Mouse (Mus musculus) limb, embryonic 14.5 days (tissue): ENCODE measurements around the gene Ppm1h. TPM values are rescaled to one million over a fixed set of nuclear protein-coding genes. Genes with fewer than 3 reads are reported as not detected.

Source experiments
- ATAC-seq: fragments of 200-750 bp; cut with Nextera tagmentation; 2 replicates; pipeline ENCODE4 v1.8.0; 2017; ENCODE audit warnings: low read depth, moderate number of reproducible peaks, moderate TSS enrichment; ENCODE audit not compliant: low FRiP score
- DNase-seq: peaks from one replicate; pipeline ENCODE4 v3.0.0-alpha.2; 2015; ENCODE audit warnings: low spot score
- H3K27ac ChIP-seq: fragments of 300-500 bp; sonication (generic); replicated peaks from 2 replicates; pipeline ENCODE4 v1.5.1; 2014; ENCODE audit warnings: low read depth, mild to moderate bottlenecking, low read length, moderate library complexity, mixed read lengths
- H3K27me3 ChIP-seq: fragments of 300-500 bp; sonication (generic); 2 replicates; pipeline ENCODE4 v1.6.1; 2014; ENCODE audit warnings: low read length, mixed read lengths; ENCODE audit not compliant: control insufficient read depth, insufficient read depth
- H3K36me3 ChIP-seq: fragments of 300-500 bp; sonication (generic); 2 replicates; pipeline ENCODE4 v1.6.1; 2014; ENCODE audit warnings: mild to moderate bottlenecking, low read length, moderate library complexity, mixed read lengths; ENCODE audit not compliant: control insufficient read depth, insufficient read depth
- H3K4me1 ChIP-seq: fragments of 300-500 bp; sonication (generic); 2 replicates; pipeline ENCODE4 v1.6.1; 2014; ENCODE audit warnings: antibody characterized with exemption, low read length, mixed read lengths; ENCODE audit not compliant: control insufficient read depth, insufficient read depth
- H3K4me2 ChIP-seq: fragments of 300-500 bp; sonication (generic); replicated peaks from 2 replicates; pipeline ENCODE4 v1.6.1; 2014; ENCODE audit warnings: low read depth, mild to moderate bottlenecking, low read length, moderate library complexity; ENCODE audit not compliant: severe bottlenecking
- H3K4me3 ChIP-seq: fragments of 300-500 bp; sonication (generic); replicated peaks from 2 replicates; pipeline ENCODE4 v1.5.1; 2014; ENCODE audit warnings: low read length
- H3K9ac ChIP-seq: fragments of 300-500 bp; sonication (generic); 2 replicates; pipeline ENCODE4 v1.6.1; 2014; ENCODE audit warnings: mild to moderate bottlenecking, low read depth, low read length, moderate library complexity; ENCODE audit not compliant: severe bottlenecking
- H3K9me3 ChIP-seq: fragments of 300-500 bp; sonication (generic); 2 replicates; pipeline ENCODE4 v1.6.1; 2016; ENCODE audit warnings: low read length; ENCODE audit not compliant: control insufficient read depth
- POLR2A ChIP-seq: fragments of 200-500 bp; IDR thresholded peaks from 2 replicates; pipeline ENCODE4 v1.8.0; 2012; ENCODE audit warnings: inconsistent platforms, mild to moderate bottlenecking, moderate library complexity, borderline replicate concordance; ENCODE audit not compliant: insufficient read depth, insufficient read length; ENCODE audit errors: extremely low read depth
- WGBS: fragments of 180-500 bp; shearing (Covaris S2); extraction: QIAGEN DNeasy Blood & Tissue Kit; methylation state at CpG from one replicate; pipeline ENCODE4 v1.1.7; 2014; 5-methylcytosine and 5-hydroxymethylcytosine counted together
- polyA plus RNA-seq, 2 experiments: library from polyadenylated mRNA; depleted of rRNA in 1 of 2; stranded (reverse) in 1 of 2; unstranded in 1 of 2; fragments of >200 nt; fragmentation: Nextera tagmentation in 1 of 2; extraction: Ambion mirVana in 1 of 2; gene quantifications; 2 replicates each; pipeline versions ENCODE4 v1.2.1 to v1.2.3; 2012 to 2014

Gene Ppm1h
- polyA plus RNA-seq, 2 experiments = 2.2 to 3.4 TPM

DNA sequence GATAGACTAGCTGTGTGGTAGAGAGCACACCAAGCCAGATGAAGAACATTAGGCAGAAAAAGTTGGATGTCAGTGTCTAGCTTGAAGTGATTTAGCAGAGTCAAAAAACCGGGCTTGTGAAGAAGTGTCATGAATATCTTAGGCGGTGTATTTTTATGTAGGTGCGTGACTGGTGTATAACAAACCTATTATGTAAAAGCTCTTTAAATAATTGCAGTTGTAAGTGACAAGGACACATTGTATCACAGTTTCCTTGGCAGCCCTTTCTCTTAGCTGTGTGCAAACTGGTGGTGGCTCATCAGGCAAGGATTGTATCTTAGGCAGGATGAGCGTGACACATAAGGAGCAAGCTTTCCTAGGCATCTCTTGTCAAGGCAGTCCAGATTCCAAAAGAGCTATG is 46.1 kb downstream of the Ppm1h start:
- H3K36me3 ChIP-seq = no peaks in the 10 kb centered on the region
- H3K4me3 ChIP-seq = no peak overlapping the region
- H3K4me2 ChIP-seq = no peak overlapping the region
- H3K9me3 ChIP-seq = no peaks in the 10 kb centered on the region
- H3K4me1 ChIP-seq = no peaks in the 10 kb centered on the region
- TF ChIP-seq POLR2A = no peak
- 87% methylated on average over 4 of the region's 4 CpGs for WGBS
- H3K27me3 ChIP-seq = no peaks in the 10 kb centered on the region
- DNase-seq (no peak), ATAC-seq (no peak)
- no peak overlapping the region for H3K9ac ChIP-seq
- no peak overlapping the region for H3K27ac ChIP-seq

DNA sequence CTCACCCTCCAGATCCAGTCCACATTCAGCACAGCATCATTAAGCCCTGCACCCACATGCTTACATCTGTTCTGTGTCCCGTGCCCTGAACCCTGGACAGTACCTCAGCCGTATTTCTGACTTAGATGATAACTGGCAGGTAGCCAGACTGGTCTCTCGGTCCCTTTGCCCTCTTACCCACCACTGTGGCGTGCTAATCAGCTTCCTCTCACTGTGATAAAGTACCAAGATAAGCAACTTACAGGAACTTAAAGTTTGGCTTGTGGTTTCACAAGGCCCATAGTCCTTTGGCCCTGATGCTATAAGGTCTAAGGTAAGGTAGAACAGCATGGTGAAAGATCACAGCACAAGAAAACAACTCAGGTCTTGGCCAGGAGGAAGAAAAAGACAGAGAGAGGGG is 48.7 kb downstream of the Ppm1h start:
- Histone ChIP-seq H3K36me3 (no peaks in the 10 kb centered on the region), H3K9ac (no peak overlapping the region), H3K4me3 (no peak overlapping the region), H3K27me3 (no peaks in the 10 kb centered on the region), H3K27ac (no peak overlapping the region), H3K4me2 (no peak overlapping the region), H3K4me1 (no peaks in the 10 kb centered on the region), H3K9me3 (no peaks in the 10 kb centered on the region)
- DNase-seq = no peak
- no peak for TF ChIP-seq POLR2A
- no peak for ATAC-seq
- WGBS = 60% methylated on average over 4 of the region's 4 CpGs

- ATAC-seq (no peak), DNase-seq (no peak)
- no peaks in the 10 kb centered on the region for H3K27me3 ChIP-seq
- 76% methylated on average over 2 of the region's 2 CpGs for WGBS
- no peaks in the 10 kb centered on the region for H3K4me1 ChIP-seq
- no peaks in the 10 kb centered on the region for H3K36me3 ChIP-seq
- H3K9me3 ChIP-seq = no peaks in the 10 kb centered on the region
- no peak overlapping the region for H3K4me2 ChIP-seq
- no peak overlapping the region for H3K9ac ChIP-seq
- no peak overlapping the region for H3K4me3 ChIP-seq
- TF ChIP-seq POLR2A = no peak
- no peak overlapping the region for H3K27ac ChIP-seq
Measured at GRCm38 (mm10) chr10:122728172-122728571, 49.6 kb downstream of the Ppm1h start.

DNA sequence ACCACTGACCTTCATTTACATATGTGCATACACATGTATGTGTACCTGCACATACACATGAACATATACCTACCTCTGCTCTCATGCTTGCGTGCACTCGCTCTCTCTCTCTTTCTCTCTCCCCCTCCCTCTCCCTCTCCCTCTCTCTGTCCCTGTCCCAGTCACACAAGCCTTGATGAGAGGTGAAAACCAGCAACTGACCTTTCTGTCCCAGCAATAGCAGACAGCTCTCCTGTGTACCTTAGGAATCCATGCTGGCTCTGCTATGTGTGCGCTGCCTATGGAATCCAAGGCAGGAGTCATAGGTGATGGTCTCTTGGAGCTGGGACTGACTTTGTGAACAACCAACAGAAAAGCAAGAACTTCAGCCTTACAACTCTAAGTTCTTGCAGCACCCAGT is 53.6 kb downstream of the Ppm1h start:
- Histone ChIP-seq H3K4me3 (no peak overlapping the region), H3K4me2 (no peak overlapping the region), H3K4me1 (0 out of 2 replicates have a peak, but pooled peaks cover 4% of the 10 kb centered on the region), H3K9me3 (no peaks in the 10 kb centered on the region), H3K36me3 (no peaks in the 10 kb centered on the region), H3K27me3 (no peaks in the 10 kb centered on the region), H3K9ac (no peak overlapping the region), H3K27ac (no peak overlapping the region)
- WGBS = 98% methylated on average over 3 of the region's 3 CpGs
- TF ChIP-seq POLR2A = no peak
- ATAC-seq (no peak), DNase-seq (no peak)

- Histone ChIP-seq H3K4me3 (no peak overlapping the region), H3K4me1 (0 out of 2 replicates have a peak, but pooled peaks cover 4% of the 10 kb centered on the region), H3K9ac (no peak overlapping the region), H3K27ac (no peak overlapping the region), H3K4me2 (no peak overlapping the region), H3K36me3 (no peaks in the 10 kb centered on the region), H3K9me3 (no peaks in the 10 kb centered on the region), H3K27me3 (no peaks in the 10 kb centered on the region)
- 94% methylated on average over 4 of the region's 4 CpGs for WGBS
- TF ChIP-seq POLR2A = no peak
- DNase-seq (no peak), ATAC-seq (no peak)
Measured at GRCm38 (mm10) chr10:122734521-122734920, 56.0 kb downstream of the Ppm1h start.

GRCm38 (mm10) chr10:122735284-122735784 is 56.8 kb downstream of the Ppm1h start:
- DNase-seq (no peak), ATAC-seq (no peak)
- H3K27me3 ChIP-seq = no peaks in the 10 kb centered on the region
- H3K9me3 ChIP-seq = no peaks in the 10 kb centered on the region
- no peak overlapping the region for H3K9ac ChIP-seq
- no peak overlapping the region for H3K4me3 ChIP-seq
- H3K27ac ChIP-seq = no peak overlapping the region
- H3K4me1 ChIP-seq = 0 out of 2 replicates have a peak, but pooled peaks cover 4% of the 10 kb centered on the region
- WGBS = 83% methylated on average over 7 of the region's 7 CpGs
- no peak for TF ChIP-seq POLR2A
- no peaks in the 10 kb centered on the region for H3K36me3 ChIP-seq
- H3K4me2 ChIP-seq = no peak overlapping the region
